Mouse (Mus musculus) left cerebral cortex, postnatal 14 days (tissue): ENCODE results near the gene 1110051M20Rik. TPM values are rescaled to one million over a fixed set of nuclear protein-coding genes. Genes with fewer than 3 reads are reported as not detected.

Experiments
- DNase-seq, 2 experiments: peaks; one replicate each; pipeline ENCODE4 v3.0.0; 2021 to 2022; ENCODE audit warnings: low spot score in 2 of 2, mixed read lengths in 1 of 2
- intact Hi-C: fragments of 180-260 bp; cut with DNase I; formaldehyde crosslinking; loops from one replicate; pipeline ENCODE4 v1.15.1; 2025
- total RNA-seq, 2 experiments: library from RNA; stranded (reverse); gene quantifications; 2 replicates each; pipeline ENCODE4 v1.2.3; 2021

1110051M20Rik gene
- total RNA-seq, 2 experiments from 2014 or later = 84.7 to 89.4 TPM

DNA sequence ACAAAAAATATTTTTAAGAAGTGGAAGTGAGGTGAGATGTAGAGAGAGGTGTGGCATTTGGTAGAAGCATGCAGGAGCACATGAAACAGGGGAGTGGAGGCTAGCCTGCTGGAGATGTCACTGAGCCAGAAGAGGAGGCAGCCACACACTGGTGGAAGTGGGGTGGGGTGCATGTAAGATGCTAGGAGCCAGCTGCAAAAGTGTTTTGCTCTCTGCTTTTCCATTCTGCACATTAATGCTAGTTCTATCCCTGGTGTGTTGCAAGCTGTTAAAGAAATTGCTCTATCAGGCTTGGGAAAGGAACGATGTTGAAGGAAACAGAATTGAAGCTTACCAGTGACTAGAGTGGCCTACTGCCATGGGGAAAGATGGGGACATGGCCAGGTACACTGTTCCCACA is 120.2 kb downstream of the 1110051M20Rik start:
- no peak for DNase-seq
- intact Hi-C loops = no loop called here

DNA sequence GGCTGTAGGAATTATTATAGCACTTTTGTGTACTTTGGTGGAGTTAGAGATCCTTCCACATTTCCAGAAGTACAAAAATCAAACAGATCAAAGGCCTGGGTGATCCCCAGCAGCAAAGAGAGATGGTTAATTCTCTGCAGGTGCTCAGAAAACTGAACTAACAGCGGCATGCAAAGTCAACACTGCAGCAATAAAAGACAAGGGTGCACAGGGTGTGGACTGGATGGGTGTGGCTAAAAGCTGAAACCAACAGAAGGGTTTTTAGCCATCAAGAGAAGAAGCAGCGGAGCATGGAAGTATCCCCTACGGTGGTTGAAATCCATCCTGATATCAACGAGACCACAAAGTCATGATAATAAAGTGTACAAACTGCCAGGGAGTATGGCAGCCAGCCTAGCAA is 122.0 kb downstream of the 1110051M20Rik start:
- DNase-seq = no peak
- intact Hi-C loops = no loop called here

- intact Hi-C loops = no loop called here
- no peak for DNase-seq
Measured at GRCm38 (mm10) chr2:91321923-91322322, 122.6 kb downstream of the 1110051M20Rik start.

GRCm38 (mm10) chr2:91320559-91321529 is 123.7 kb downstream of the 1110051M20Rik start:
- no peak for DNase-seq
- intact Hi-C loops = no loop called here

GRCm38 (mm10) chr2:91314184-91314583 is 130.3 kb downstream of the 1110051M20Rik start:
- intact Hi-C loops = no loop called here
- DNase-seq = no peak

DNA sequence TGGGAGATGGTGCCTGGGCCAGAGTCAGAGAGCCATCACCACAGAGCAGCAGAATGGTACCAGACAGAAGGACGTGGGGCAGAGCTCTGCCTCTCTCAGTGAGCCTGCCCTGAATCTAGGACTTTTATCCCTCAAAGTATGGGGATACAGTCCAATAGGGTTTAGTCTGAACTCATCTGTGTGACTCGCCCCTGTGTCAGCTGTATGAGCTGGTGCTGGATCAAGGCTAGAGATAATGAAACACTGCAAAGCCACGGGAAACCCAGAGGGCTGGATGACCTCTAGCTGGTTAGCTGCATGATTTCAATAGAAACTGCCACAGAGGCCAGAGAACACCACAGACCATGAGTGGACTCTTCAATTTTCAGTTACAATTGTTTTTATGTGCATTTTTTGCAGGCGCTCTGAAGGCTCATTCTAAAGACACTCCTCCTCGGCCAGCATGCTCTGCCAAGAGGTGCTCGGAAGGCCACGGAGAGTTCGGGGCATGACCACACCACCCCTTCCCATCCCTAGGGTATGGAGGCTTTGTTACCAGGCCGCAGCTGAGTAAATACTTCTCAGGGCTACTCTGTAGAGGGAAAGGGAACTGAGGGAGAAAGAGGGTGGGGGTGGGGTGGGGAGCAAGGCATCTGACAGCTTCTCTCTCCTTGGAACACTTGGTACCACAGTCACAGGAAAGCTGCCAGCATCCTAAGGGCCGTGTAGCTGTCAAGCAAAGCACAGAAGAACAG is 131.8 kb downstream of the 1110051M20Rik start:
- intact Hi-C loops = no loop called here
- no peak for DNase-seq

GRCm38 (mm10) chr2:91309546-91309945 is 135.0 kb downstream of the 1110051M20Rik start:
- intact Hi-C loops = no loop called here

DNA sequence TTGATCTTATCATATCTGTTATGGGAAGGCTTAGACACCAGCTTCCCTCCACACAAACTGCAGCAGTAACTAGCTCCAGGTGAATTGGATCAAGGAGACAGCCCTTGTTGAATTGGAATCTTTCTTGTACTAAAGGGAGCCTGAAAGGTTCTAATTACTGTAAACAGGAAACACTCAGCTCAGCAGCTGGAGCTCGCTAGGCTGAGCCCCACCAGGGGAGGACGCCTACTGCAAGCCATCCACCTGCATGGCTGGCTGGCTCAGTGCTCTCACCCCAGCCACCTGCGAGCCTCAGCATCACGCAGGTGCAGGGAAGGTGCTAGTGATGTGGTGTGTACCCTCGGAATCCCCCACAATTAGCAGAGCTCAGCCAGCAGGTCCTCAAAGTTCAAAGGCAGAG is 135.8 kb downstream of the 1110051M20Rik start:
- intact Hi-C loops = no loop called here
- no peak for DNase-seq

More at GRCm38 (mm10) chr2:91309546-91309945, 135.0 kb downstream of the 1110051M20Rik start:
- no peak for DNase-seq

DNA sequence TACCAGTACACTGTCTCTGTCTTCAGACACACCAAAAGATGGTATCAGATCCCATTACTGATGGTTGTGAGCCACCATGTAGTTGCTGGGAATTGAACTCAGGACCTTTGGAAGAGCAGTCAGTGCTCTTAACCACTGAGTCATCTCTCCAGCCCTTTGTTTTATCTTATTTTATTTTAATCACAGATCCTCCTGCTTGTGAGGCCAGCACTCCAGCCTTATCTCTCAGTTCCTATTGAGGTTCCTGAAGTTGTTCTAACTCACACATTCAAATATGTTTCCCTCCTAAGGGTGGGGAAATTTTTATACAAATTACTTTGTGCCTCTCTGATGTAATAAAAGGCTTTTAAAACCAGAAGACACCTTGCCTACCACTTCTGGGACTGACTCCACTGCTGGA is 137.9 kb downstream of the 1110051M20Rik start:
- intact Hi-C loops = no loop called here

DNA sequence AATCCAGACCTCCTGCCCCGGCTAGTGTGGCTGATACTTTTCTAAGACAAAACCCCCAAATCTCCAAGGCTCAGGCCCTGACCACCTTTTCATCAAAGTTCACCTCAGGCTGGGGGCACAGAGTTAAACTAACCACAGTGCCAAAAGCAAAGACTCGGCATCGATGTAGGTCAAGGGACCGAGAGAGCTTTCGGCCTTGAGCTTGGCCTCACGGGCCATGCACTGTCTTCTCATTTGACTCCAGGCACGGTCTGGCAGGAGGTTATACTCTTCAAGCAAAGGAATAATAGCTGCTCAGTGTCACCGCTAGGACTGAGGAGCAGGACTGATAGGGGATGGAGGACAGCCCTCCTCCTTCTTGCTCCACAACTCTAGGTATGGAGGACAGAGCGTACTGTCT is 138.6 kb downstream of the 1110051M20Rik start:
- intact Hi-C loops = no loop called here
- no peak for DNase-seq

More for the DNA sequence above, 137.9 kb downstream of the 1110051M20Rik start:
- DNase-seq = no peak

DNA sequence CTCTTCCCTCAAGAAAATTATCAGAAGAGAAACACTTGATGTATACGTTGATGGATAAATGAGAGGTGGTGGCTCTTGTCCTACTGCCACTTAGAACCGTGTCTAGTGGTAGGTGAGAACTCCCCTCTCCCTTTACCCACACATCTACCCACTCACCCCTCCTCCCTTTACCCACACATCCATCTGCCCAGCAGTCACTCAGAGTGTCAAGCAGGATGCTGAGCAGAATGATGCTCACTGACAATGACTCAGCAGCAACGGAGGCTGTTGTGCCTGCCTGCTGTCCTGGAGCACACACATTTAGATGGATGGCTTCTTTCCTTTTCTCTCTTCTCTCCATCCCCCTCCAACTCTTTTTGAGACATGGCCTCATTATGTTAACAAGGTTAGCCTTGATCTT is 141.7 kb downstream of the 1110051M20Rik start:
- intact Hi-C loops = no loop called here
- DNase-seq = no peak

DNA sequence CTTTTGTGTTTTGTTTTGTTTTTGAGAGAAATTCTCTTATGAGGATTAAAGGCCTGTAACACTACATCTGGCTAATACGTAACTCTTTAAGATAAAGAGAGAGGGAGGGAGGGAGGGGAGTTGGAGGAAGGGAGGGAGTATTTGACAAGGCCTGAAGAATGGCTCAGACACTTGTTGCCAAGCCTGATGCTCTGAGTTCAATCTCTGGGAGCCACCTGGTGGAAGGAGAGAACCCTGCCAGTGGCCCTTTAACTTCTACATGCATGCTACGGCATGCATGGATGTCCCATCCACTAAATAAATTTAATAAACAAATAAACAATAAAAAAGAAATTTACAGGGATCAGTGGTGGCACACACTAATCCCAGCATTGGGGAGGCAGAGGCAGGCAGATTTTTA is 142.7 kb downstream of the 1110051M20Rik start:
- intact Hi-C loops = no loop called here
- DNase-seq = no peak

DNA sequence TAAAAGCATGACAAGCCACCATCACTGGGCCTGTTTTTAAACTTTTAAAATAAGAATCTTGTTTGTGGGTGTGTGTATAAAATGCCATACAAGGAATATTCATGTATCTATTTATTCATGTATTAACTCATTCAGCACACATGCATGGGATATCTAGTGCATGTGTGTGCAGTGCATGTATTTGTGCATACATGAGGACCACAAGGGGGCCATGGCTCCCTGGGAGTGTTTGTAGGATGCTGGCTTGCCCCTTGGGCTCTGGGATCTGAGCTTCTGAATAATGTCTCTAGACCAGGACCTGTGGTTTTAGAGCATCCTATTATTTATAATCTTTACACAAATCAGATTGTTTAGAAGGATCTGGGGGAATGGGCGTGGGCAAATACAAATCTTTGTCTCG is 143.7 kb downstream of the 1110051M20Rik start:
- intact Hi-C loops = no loop called here
- no peak for DNase-seq

DNA sequence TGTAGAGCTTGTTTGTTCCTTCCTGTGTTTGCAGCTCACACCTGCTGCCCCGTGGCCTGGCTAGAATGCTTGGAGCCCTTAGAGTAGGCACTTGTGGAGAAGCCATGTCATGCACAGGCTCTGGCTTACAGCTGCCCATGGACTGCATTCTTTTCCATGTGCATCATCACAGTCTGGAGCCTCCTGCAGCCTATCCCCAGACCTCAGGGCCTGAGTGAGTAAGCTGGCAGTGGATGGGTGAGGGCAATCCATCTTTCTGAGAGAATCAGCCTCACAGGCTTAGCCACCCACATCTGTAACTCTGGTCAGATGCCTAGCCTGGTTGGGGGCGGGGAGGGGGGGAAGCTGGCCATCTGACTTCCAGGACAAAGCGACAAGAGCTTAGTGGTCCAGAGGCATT is 145.3 kb downstream of the 1110051M20Rik start:
- DNase-seq = no peak
- intact Hi-C loops = no loop called here

GRCm38 (mm10) chr2:91295895-91296294 is 148.6 kb downstream of the 1110051M20Rik start:
- intact Hi-C loops = no loop called here
- DNase-seq = no peak

DNA sequence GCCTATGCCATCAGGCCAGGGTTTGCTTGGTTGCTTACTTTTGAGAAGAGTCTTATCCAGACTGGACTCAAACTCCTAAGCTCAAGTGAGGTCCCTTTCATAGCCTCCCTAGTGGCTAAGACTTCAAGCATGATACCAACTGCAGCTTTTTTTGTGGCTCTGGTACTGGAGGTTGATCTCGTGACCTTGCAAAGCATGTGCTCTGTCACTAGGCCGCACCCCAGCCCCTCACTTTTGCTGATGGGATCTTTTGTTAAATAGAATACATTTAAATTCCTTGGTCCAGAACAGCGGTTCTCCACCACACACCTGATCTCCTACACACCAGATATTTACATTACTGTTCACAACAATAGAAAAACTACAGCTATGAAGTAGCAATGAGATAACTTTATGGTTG is 150.3 kb downstream of the 1110051M20Rik start:
- DNase-seq = no peak
- intact Hi-C loops = loop anchor here (5.0 kb wide), 1 partner anchor 33 kb away; no protein-coding TSS in a partner anchor

DNA sequence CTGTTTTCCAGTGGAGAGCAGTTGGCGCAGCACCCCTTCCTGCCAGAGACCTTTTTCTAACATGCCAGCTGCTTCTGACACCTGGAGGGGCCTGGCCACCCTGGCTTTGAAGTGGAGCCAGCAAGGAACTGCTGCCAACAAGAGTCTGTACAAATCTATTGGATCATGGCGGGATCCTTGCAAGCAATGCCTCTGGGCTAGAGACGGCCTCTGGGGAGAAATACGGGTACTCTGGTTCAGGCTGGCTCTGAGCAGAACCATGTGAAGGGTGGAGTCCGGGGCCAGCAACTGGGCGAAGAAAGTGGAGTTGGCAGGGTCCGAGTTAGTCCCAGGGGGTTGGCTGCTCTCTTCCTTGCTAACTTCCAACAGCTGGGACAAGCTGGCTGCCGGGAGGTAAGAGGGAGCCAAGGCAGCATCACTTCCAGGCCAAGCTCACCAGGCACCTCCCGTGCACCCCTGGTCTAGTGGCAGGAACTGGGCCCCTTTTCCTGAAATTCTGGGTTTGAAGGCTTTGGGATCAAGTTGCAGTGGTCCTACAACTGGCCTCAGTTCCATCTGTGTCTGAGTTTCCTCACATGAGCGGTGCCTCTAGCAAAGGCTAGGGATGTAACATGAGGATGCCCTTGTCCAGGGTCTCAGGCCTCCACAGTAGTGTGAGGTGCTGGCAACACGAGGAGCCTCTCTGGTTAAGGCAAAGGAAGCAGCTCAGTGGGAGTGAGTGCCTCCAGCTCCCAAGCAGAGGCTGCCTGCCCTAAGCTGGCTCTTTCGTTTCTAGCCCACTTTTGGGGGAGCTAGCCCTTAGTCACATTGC is 153.1 kb downstream of the 1110051M20Rik start:
- no peak for DNase-seq
- intact Hi-C loops = loop anchor here (5.0 kb wide), 1 partner anchor 36 kb away; no protein-coding TSS in a partner anchor

GRCm38 (mm10) chr2:91287563-91287962 is 156.9 kb downstream of the 1110051M20Rik start:
- intact Hi-C loops = loop anchor here (2.0 to 5.0 kb wide), 2 partner anchors 170 to 193 kb away; partner anchors contain the start of gene Lrp4
- no peak for DNase-seq

- DNase-seq = peak; percentile 81 to 86
- intact Hi-C loops = loop anchor here (2.0 to 5.0 kb wide), 2 partner anchors 171 to 195 kb away; partner anchors contain the start of gene Lrp4
Measured at GRCm38 (mm10) chr2:91285885-91286505, 158.5 kb downstream of the 1110051M20Rik start.
